Mouse (Mus musculus): ENCODE data around the gene Tnfrsf13c. TPM values are rescaled to one million over a fixed set of nuclear protein-coding genes. Genes with fewer than 3 reads are reported as not detected.
A peak's percentile ranks its signal among the peaks of the same experiment; 100 is the strongest.

Gene Tnfrsf13c
- polyA plus RNA-seq, 1 experiment from 2014 or later: 0.14 TPM

- Histone ChIP-seq H3K4me2 (ENCODE audit: low read length) (peak within 1 kb of the TSS; percentile 67), H3K9ac (ENCODE audit: low read depth, low read length) (peak within 1 kb of the TSS; percentile 54), H3K36me3 (ENCODE audit: control insufficient read depth, insufficient read depth, low read length) (no peaks in the 10 kb centered on the region), H3K27me3 (ENCODE audit: control insufficient read depth, insufficient read depth, low read depth, low read length) (peaks cover 64% of the 10 kb centered on the region), H3K27ac (ENCODE audit: low read length) (no peak within 1 kb of the TSS), H3K4me1 (ENCODE audit: control insufficient read depth, insufficient read depth, low read length) (peaks cover 20% of the 10 kb centered on the region), H3K9me3 (replicated peaks; ENCODE audit: control insufficient read depth, low read length, poor library complexity, severe bottlenecking) (no peaks in the 10 kb centered on the region), H3K4me3 (ENCODE audit: low read depth, low read length) (peak within 1 kb of the TSS; percentile 46)
- no peak; the same call in 1 of the 2 replicates for ATAC-seq
- WGBS: 0% methylated on average over 13 of the region's 34 CpGs
Observed at GRCm38 (mm10) chr15:82212752-82213063, 11.5 kb downstream of the Tnfrsf13c start, which contains the start of gene Shisa8. Gene Shisa8, minus strand, starts transcription at chr15:82212815.

- no peak overlapping the region for H3K27ac ChIP-seq (ENCODE audit: low read length)
- peaks cover 26% of the 10 kb centered on the region for H3K4me1 ChIP-seq (ENCODE audit: control insufficient read depth, insufficient read depth, low read length)
- no peaks in the 10 kb centered on the region for H3K9me3 ChIP-seq (replicated peaks; ENCODE audit: control insufficient read depth, low read length, poor library complexity, severe bottlenecking)
- peak; percentile 47 for ATAC-seq
- peak overlapping the region; percentile 67 for H3K4me2 ChIP-seq (ENCODE audit: low read length)
- peak overlapping the region; percentile 46 for H3K4me3 ChIP-seq (ENCODE audit: low read depth, low read length)
- H3K27me3 ChIP-seq (ENCODE audit: control insufficient read depth, insufficient read depth, low read depth, low read length): peaks cover 64% of the 10 kb centered on the region
- H3K36me3 ChIP-seq (ENCODE audit: control insufficient read depth, insufficient read depth, low read length): no peaks in the 10 kb centered on the region
- peak overlapping the region; percentile 54 for H3K9ac ChIP-seq (ENCODE audit: low read depth, low read length)
- under 1% methylated on average over 86 of the region's 112 CpGs for WGBS
Observed at GRCm38 (mm10) chr15:82211911-82212751, 12.0 kb downstream of the Tnfrsf13c start.

- H3K27ac ChIP-seq (ENCODE audit: low read length): no peak overlapping the region
- peak overlapping the region; percentile 46; the same call in 1 of the 2 replicates for H3K4me3 ChIP-seq (ENCODE audit: low read depth, low read length)
- no peak overlapping the region for H3K9ac ChIP-seq (ENCODE audit: low read depth, low read length)
- under 1% methylated on average over 11 of the region's 11 CpGs for WGBS
- no peaks in the 10 kb centered on the region for H3K36me3 ChIP-seq (ENCODE audit: control insufficient read depth, insufficient read depth, low read length)
- ATAC-seq: no peak
- peak overlapping the region; percentile 67 for H3K4me2 ChIP-seq (ENCODE audit: low read length)
- H3K4me1 ChIP-seq (ENCODE audit: control insufficient read depth, insufficient read depth, low read length): peaks cover 28% of the 10 kb centered on the region
- H3K9me3 ChIP-seq (replicated peaks; ENCODE audit: control insufficient read depth, low read length, poor library complexity, severe bottlenecking): no peaks in the 10 kb centered on the region
- H3K27me3 ChIP-seq (ENCODE audit: control insufficient read depth, insufficient read depth, low read depth, low read length): peaks cover 63% of the 10 kb centered on the region
Observed at GRCm38 (mm10) chr15:82211281-82211680, 12.9 kb downstream of the Tnfrsf13c start.

- 36% methylated on average over 1 of the region's 1 CpGs for WGBS
- H3K4me1 ChIP-seq (ENCODE audit: control insufficient read depth, insufficient read depth, low read length): peaks cover 28% of the 10 kb centered on the region
- peaks cover 63% of the 10 kb centered on the region for H3K27me3 ChIP-seq (ENCODE audit: control insufficient read depth, insufficient read depth, low read depth, low read length)
- no peak overlapping the region for H3K4me3 ChIP-seq (ENCODE audit: low read depth, low read length)
- no peak overlapping the region for H3K27ac ChIP-seq (ENCODE audit: low read length)
- no peaks in the 10 kb centered on the region for H3K9me3 ChIP-seq (replicated peaks; ENCODE audit: control insufficient read depth, low read length, poor library complexity, severe bottlenecking)
- no peaks in the 10 kb centered on the region for H3K36me3 ChIP-seq (ENCODE audit: control insufficient read depth, insufficient read depth, low read length)
- no peak overlapping the region for H3K9ac ChIP-seq (ENCODE audit: low read depth, low read length)
- H3K4me2 ChIP-seq (ENCODE audit: low read length): no peak overlapping the region
- ATAC-seq: no peak
Observed at GRCm38 (mm10) chr15:82210801-82211200, 13.4 kb downstream of the Tnfrsf13c start.

GRCm38 (mm10) chr15:82209295-82210050 lies 14.7 kb downstream of the Tnfrsf13c start:
- Histone ChIP-seq H3K9me3 (replicated peaks; ENCODE audit: control insufficient read depth, low read length, poor library complexity, severe bottlenecking) (no peaks in the 10 kb centered on the region), H3K27ac (ENCODE audit: low read length) (no peak overlapping the region), H3K4me3 (ENCODE audit: low read depth, low read length) (no peak overlapping the region), H3K27me3 (ENCODE audit: control insufficient read depth, insufficient read depth, low read depth, low read length) (peaks cover 56% of the 10 kb centered on the region), H3K4me2 (ENCODE audit: low read length) (no peak overlapping the region), H3K4me1 (ENCODE audit: control insufficient read depth, insufficient read depth, low read length) (peaks cover 26% of the 10 kb centered on the region), H3K36me3 (ENCODE audit: control insufficient read depth, insufficient read depth, low read length) (no peaks in the 10 kb centered on the region), H3K9ac (ENCODE audit: low read depth, low read length) (no peak overlapping the region)
- WGBS: 79% methylated on average over 13 of the region's 13 CpGs
- no peak for ATAC-seq

- no peak for ATAC-seq
- H3K27me3 ChIP-seq (ENCODE audit: control insufficient read depth, insufficient read depth, low read depth, low read length): peaks cover 50% of the 10 kb centered on the region
- no peak overlapping the region for H3K27ac ChIP-seq (ENCODE audit: low read length)
- H3K4me1 ChIP-seq (ENCODE audit: control insufficient read depth, insufficient read depth, low read length): peaks cover 26% of the 10 kb centered on the region
- no peak overlapping the region for H3K4me2 ChIP-seq (ENCODE audit: low read length)
- H3K9ac ChIP-seq (ENCODE audit: low read depth, low read length): no peak overlapping the region
- 87% methylated on average over 8 of the region's 8 CpGs for WGBS
- H3K4me3 ChIP-seq (ENCODE audit: low read depth, low read length): no peak overlapping the region
- H3K9me3 ChIP-seq (replicated peaks; ENCODE audit: control insufficient read depth, low read length, poor library complexity, severe bottlenecking): no peaks in the 10 kb centered on the region
- peaks cover 4% of the 10 kb centered on the region for H3K36me3 ChIP-seq (ENCODE audit: control insufficient read depth, insufficient read depth, low read length)
Observed at GRCm38 (mm10) chr15:82208307-82208706, 15.9 kb downstream of the Tnfrsf13c start.

- H3K9ac ChIP-seq (ENCODE audit: low read depth, low read length): peak overlapping the region; percentile 23; the same call in 1 of the 2 replicates
- peaks cover 25% of the 10 kb centered on the region for H3K4me1 ChIP-seq (ENCODE audit: control insufficient read depth, insufficient read depth, low read length)
- H3K4me3 ChIP-seq (ENCODE audit: low read depth, low read length): no peak overlapping the region; the same call in 1 of the 2 replicates
- peaks cover 46% of the 10 kb centered on the region for H3K27me3 ChIP-seq (ENCODE audit: control insufficient read depth, insufficient read depth, low read depth, low read length)
- ATAC-seq: no peak
- H3K9me3 ChIP-seq (replicated peaks; ENCODE audit: control insufficient read depth, low read length, poor library complexity, severe bottlenecking): no peaks in the 10 kb centered on the region
- H3K27ac ChIP-seq (ENCODE audit: low read length): no peak overlapping the region
- WGBS: 15% methylated on average over 30 of the region's 30 CpGs
- peaks cover 11% of the 10 kb centered on the region for H3K36me3 ChIP-seq (ENCODE audit: control insufficient read depth, insufficient read depth, low read length)
- H3K4me2 ChIP-seq (ENCODE audit: low read length): peak overlapping the region; percentile 22
Observed at GRCm38 (mm10) chr15:82207504-82208219, 16.5 kb downstream of the Tnfrsf13c start.

GRCm38 (mm10) chr15:82207105-82207459 lies 17.1 kb downstream of the Tnfrsf13c start:
- H3K4me3 ChIP-seq (ENCODE audit: low read depth, low read length): no peak overlapping the region
- peaks cover 40% of the 10 kb centered on the region for H3K27me3 ChIP-seq (ENCODE audit: control insufficient read depth, insufficient read depth, low read depth, low read length)
- 9% methylated on average over 34 of the region's 34 CpGs for WGBS
- peak overlapping the region; percentile 23; the same call in 1 of the 2 replicates for H3K9ac ChIP-seq (ENCODE audit: low read depth, low read length)
- peaks cover 19% of the 10 kb centered on the region for H3K4me1 ChIP-seq (ENCODE audit: control insufficient read depth, insufficient read depth, low read length)
- H3K27ac ChIP-seq (ENCODE audit: low read length): no peak overlapping the region
- ATAC-seq: no peak
- H3K9me3 ChIP-seq (replicated peaks; ENCODE audit: control insufficient read depth, low read length, poor library complexity, severe bottlenecking): no peaks in the 10 kb centered on the region
- H3K36me3 ChIP-seq (ENCODE audit: control insufficient read depth, insufficient read depth, low read length): peaks cover 13% of the 10 kb centered on the region
- H3K4me2 ChIP-seq (ENCODE audit: low read length): peak overlapping the region; percentile 22
